Mouse (Mus musculus) hindbrain, embryonic 13.5 days (tissue): Measurements from ENCODE around the gene Akr1c21. TPM values are rescaled to one million over a fixed set of nuclear protein-coding genes. Genes with fewer than 3 reads are reported as not detected.
"Not testable (repeated sequence)": the region's sequence is repeated elsewhere in the genome, so short reads cannot be mapped to it uniquely, and the experiment has no call there.

Experiments used
- ATAC-seq: fragments of 200-750 bp; cut with Nextera tagmentation; 2 replicates; pipeline ENCODE4 v1.8.0; 2017; ENCODE audit warnings: moderate TSS enrichment; ENCODE audit not compliant: low FRiP score
- H3K27ac ChIP-seq: fragments of 300-500 bp; sonication (generic); 2 replicates; pipeline ENCODE4 v1.5.1; 2015; ENCODE audit warnings: inconsistent platforms, mild to moderate bottlenecking, moderate library complexity
- H3K27me3 ChIP-seq: fragments of 300-500 bp; sonication (generic); 2 replicates; pipeline ENCODE4 v1.6.1; 2015; ENCODE audit warnings: mild to moderate bottlenecking, inconsistent platforms
- H3K36me3 ChIP-seq: fragments of 300-500 bp; sonication (generic); 2 replicates; pipeline ENCODE4 v1.6.1; 2015; ENCODE audit warnings: mild to moderate bottlenecking, inconsistent platforms
- H3K4me1 ChIP-seq: fragments of 300-500 bp; sonication (generic); replicated peaks from 2 replicates; pipeline ENCODE4 v1.6.1; 2015; ENCODE audit warnings: inconsistent platforms
- H3K4me2 ChIP-seq: fragments of 300-500 bp; sonication (generic); 2 replicates; pipeline ENCODE4 v1.6.1; 2015; ENCODE audit warnings: inconsistent platforms, mild to moderate bottlenecking, moderate library complexity
- H3K4me3 ChIP-seq: fragments of 300-500 bp; sonication (generic); 2 replicates; pipeline ENCODE4 v1.5.1; 2015; ENCODE audit warnings: mild to moderate bottlenecking, inconsistent platforms
- H3K9ac ChIP-seq: fragments of 300-500 bp; sonication (generic); 2 replicates; pipeline ENCODE4 v1.6.1; 2015; ENCODE audit warnings: mild to moderate bottlenecking, inconsistent platforms
- H3K9me3 ChIP-seq: fragments of 300-500 bp; sonication (generic); 2 replicates; pipeline ENCODE4 v1.6.1; 2016; ENCODE audit warnings: inconsistent platforms
- WGBS: fragments of 180-500 bp; shearing (Covaris S2); methylation state at CpG from one replicate; pipeline ENCODE4 v1.1.7; 2015; 5-methylcytosine and 5-hydroxymethylcytosine counted together
- polyA plus RNA-seq: library from polyadenylated mRNA; unstranded; fragments of >200 nt; fragmentation: Nextera tagmentation; extraction: Ambion mirVana; gene quantifications from 2 replicates; pipeline ENCODE4 v1.2.1, GENCODE M21; 2015

Akr1c21 gene
- polyA plus RNA-seq: not detected in 2 replicates

DNA sequence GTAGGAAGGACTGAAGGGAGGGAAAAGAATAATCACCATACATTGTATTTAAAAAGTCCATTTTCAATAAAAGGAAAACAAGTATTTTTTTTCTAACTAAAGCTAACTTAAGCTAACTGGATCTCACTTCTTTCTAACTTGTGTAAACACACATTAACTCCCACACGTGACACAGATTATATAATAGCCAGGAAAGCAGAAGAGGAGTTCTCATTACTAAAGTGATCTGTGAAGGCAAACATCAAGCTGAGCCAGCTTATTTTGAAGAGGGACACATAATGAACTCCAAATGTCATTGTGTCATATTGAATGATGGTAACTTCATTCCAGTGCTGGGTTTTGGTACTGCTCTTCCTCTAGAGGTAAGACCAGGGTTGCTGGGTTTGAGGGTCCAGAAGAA is at the start of gene Akr1c21:
Gene Akr1c21, plus strand, starts transcription at position 205 of the 400 bp plus-strand sequence.
- WGBS: 78% methylated on average over 1 of the region's 1 CpGs
- Histone ChIP-seq H3K36me3 (no peaks in the 10 kb centered on the region), H3K4me3 (no peak within 1 kb of the TSS), H3K9ac (no peak within 1 kb of the TSS), H3K27me3 (no peaks in the 10 kb centered on the region), H3K4me2 (no peak within 1 kb of the TSS), H3K4me1 (no peaks in the 10 kb centered on the region), H3K27ac (no peak within 1 kb of the TSS), H3K9me3 (no peaks in the 10 kb centered on the region)
- ATAC-seq: no peak

DNA sequence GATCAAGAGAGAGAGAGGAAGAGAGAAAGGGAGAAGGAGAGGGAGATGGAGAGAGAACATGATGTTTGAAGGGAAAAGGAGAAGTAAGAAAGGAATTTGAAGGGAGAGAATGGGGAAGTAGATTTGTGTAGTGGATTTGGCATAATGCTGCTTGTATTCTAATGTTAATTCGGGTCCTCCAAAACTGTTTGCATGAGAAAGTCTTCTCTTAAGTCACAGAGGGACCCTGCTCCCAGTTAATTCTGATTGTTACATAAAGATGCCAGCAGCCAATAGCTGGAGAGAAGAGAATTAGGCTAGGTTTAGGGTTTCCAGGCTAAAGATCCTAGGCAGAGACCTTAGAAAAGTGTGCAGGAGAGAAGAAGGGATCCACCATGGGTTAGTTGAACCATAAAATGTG is 14.7 kb upstream of the Akr1c21 start:
- no peak overlapping the region for H3K4me3 ChIP-seq
- no peak overlapping the region for H3K4me2 ChIP-seq
- no peak overlapping the region for H3K27ac ChIP-seq
- H3K27me3 ChIP-seq: no peaks in the 10 kb centered on the region
- no peaks in the 10 kb centered on the region for H3K9me3 ChIP-seq
- 69% methylated on average over 1 of the region's 1 CpGs for WGBS
- ATAC-seq: no peak
- no peak overlapping the region for H3K9ac ChIP-seq
- no peaks in the 10 kb centered on the region for H3K36me3 ChIP-seq
- H3K4me1 ChIP-seq: no peaks in the 10 kb centered on the region

DNA sequence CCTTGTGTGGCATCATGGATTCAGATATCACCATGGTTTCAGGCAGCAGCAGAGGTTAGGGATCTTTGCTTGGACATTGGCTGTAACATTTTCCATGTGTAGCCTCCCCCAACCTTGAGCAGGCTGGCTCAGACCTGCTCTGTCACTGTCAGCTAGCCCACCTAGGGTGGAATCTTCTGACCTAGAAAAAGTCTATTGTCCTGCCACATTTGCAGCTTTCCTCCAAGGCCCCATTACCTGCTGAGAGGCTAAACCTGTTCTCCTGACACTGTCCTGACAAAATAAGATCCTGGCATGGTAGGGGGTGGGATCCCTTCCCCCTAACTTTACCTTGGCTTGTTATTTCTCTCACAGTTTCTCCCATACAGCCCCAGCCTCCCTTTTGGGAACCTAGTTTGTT is 13.4 kb upstream of the Akr1c21 start:
- no peak overlapping the region for H3K9ac ChIP-seq
- H3K9me3 ChIP-seq: no peaks in the 10 kb centered on the region
- H3K4me1 ChIP-seq: no peaks in the 10 kb centered on the region
- no peak for ATAC-seq
- H3K4me2 ChIP-seq: no peak overlapping the region
- no peak overlapping the region for H3K4me3 ChIP-seq
- no peaks in the 10 kb centered on the region for H3K36me3 ChIP-seq
- H3K27me3 ChIP-seq: no peaks in the 10 kb centered on the region
- H3K27ac ChIP-seq: no peak overlapping the region

DNA sequence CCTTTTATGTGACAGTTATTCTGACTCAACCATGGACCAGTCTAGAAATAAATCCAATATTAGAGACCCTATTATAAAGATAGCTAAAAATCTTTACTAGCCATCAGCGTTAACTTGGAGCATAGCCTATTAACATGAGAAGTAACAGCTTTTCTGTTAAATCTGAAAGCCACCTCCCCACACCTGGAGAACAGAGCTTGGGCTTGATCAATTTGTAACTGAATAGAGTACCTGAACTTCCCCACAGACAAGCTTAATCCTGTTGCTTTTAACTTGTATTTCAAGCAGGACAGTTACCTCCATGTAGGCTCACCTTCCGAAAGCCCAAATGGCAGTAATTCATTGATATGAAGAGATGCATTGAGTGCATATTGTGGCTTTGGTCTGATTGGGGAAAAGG is 7.9 kb upstream of the Akr1c21 start:
- Histone ChIP-seq H3K27me3 (no peaks in the 10 kb centered on the region), H3K27ac (no peak overlapping the region), H3K9me3 (no peaks in the 10 kb centered on the region), H3K36me3 (no peaks in the 10 kb centered on the region), H3K9ac (no peak overlapping the region), H3K4me3 (no peak overlapping the region), H3K4me1 (no peaks in the 10 kb centered on the region), H3K4me2 (no peak overlapping the region)
- no peak for ATAC-seq
- 85% methylated on average over 2 of the region's 2 CpGs for WGBS

DNA sequence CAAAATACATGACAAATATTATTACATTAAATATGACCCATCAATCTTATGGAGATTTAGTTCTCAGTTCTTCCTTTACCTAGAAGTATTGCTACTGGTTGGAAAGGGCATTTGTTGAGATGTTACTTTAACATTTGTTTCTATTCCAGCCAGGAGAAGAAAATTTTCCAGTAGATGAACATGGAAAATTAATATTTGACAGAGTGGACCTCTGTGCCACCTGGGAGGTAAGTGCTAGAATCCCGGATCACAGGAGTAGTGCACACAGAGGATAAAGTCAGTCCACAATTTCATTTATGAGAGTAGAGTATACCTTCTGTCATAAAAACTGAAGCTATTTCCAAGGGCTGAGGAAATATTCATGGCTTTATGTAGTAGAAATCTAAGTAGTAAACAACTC is 3.0 kb downstream of the Akr1c21 start:
- H3K9me3 ChIP-seq: no peaks in the 10 kb centered on the region
- WGBS: 92% methylated on average over 1 of the region's 1 CpGs
- no peak overlapping the region for H3K27ac ChIP-seq
- H3K27me3 ChIP-seq: no peaks in the 10 kb centered on the region
- no peaks in the 10 kb centered on the region for H3K4me1 ChIP-seq
- H3K36me3 ChIP-seq: no peaks in the 10 kb centered on the region
- ATAC-seq: no peak
- no peak overlapping the region for H3K9ac ChIP-seq
- no peak overlapping the region for H3K4me3 ChIP-seq
- H3K4me2 ChIP-seq: no peak overlapping the region

DNA sequence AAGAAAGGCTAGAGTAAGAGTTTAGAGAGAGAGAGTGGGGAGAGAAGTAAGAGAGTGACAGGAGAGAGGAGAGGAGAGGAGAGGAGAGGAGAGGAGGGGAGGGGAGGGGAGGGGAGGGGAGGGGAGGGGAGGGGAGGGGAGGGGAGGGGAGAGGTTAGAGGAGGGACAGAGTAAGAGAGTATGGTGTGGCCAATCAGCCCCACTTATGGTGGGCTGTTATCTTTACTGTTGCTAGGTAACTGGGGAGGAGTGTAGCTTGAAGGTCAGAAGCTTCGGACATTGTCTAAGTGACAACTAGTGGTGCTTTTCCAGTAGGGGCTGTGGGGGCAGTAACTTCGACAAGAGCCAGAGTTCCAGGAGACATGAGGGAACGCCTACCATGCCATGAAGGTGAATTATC is 29.6 kb downstream of the Akr1c21 start:
- peaks cover 42% of the 10 kb centered on the region for H3K36me3 ChIP-seq
- H3K27ac ChIP-seq, H3K4me2 ChIP-seq, H3K27me3 ChIP-seq, H3K4me3 ChIP-seq, H3K9me3 ChIP-seq, ATAC-seq, H3K4me1 ChIP-seq, H3K9ac ChIP-seq: not testable (repeated sequence)
- WGBS: 77% methylated on average over 3 of the region's 3 CpGs

DNA sequence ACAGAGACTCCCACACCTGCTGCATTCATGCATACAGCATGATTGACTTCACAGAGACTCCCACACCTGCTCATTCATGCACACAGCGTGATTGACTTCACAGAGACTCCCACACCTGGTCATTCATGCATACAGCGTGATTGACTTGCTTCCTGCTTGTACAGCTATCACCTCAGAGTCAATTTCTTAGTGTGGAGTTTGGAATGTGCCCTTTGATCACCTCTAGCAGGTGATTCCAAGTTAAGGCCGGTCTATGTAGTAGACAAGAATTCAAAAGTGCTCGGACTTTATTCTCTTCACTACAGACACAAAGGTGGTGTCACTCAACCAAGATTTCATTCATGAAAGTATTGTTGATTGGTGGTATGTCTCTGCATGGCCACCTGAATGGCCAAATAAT is 32.9 kb downstream of the Akr1c21 start:
- Histone ChIP-seq H3K27me3 (no peaks in the 10 kb centered on the region), H3K4me1 (0 out of 2 replicates have a peak, but pooled peaks cover 5% of the 10 kb centered on the region), H3K9ac (no peak overlapping the region), H3K9me3 (no peaks in the 10 kb centered on the region), H3K4me2 (no peak overlapping the region), H3K27ac (no peak overlapping the region), H3K4me3 (no peak overlapping the region), H3K36me3 (peaks cover 9% of the 10 kb centered on the region)
- 92% methylated on average over 4 of the region's 4 CpGs for WGBS
- no peak for ATAC-seq

DNA sequence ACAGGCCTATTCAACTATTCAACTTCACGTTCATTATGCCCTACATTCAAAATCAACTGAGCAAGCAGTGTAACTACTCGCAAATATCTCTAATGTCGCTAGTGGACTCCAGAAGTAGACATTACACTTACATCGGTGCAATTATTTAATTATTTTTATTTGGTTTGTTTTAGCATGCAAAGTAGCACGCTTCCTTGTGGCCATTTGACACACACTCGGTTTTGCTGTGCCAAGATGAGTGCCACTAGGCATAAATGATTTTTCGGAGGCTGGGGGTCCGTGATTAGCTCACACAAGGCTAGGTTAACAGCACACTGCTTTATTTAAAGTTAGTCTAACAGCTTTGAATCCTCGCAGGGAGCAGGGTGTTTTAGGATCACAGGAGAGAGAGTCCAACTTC is 34.7 kb downstream of the Akr1c21 start:
- Histone ChIP-seq H3K36me3 (no peaks in the 10 kb centered on the region; the same call in 1 of the 2 replicates), H3K9me3 (no peaks in the 10 kb centered on the region), H3K27ac (peak overlapping the region; percentile 78), H3K4me2 (peak overlapping the region; percentile 59), H3K4me3 (peak overlapping the region; percentile 62), H3K27me3 (no peaks in the 10 kb centered on the region), H3K4me1 (0 out of 2 replicates have a peak, but pooled peaks cover 5% of the 10 kb centered on the region), H3K9ac (peak overlapping the region; percentile 78)
- WGBS: 21% methylated on average over 9 of the region's 9 CpGs
- no peak; the same call in 1 of the 2 replicates for ATAC-seq

DNA sequence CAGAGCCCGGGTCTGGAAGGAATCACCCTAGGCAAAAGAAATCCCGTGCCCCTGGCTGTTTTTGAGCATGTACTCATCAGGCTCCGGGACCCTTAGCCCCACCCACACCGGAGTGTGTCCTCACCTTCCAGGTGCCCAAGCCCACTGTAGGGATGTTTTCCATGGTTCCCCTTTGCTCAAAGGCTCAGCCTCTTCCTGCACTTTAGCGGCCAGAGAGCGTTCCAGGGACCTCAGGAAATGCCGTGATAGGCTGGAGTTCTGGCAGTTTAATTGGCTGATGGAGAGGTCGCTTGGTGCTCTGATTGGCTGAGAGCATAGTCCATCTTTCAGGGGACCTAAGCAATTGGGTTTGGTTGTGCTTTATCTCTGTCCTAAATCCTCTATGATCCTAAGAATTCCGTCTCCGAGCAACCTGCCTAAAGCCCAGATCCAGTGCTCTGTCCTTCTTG is 35.1 kb downstream of the Akr1c21 start, which contains the start of gene Akr1e1:
Gene Akr1e1, minus strand, starts transcription at position 214 of the 449 bp plus-strand sequence.
- H3K27ac ChIP-seq: peak within 1 kb of the TSS; percentile 78

DNA sequence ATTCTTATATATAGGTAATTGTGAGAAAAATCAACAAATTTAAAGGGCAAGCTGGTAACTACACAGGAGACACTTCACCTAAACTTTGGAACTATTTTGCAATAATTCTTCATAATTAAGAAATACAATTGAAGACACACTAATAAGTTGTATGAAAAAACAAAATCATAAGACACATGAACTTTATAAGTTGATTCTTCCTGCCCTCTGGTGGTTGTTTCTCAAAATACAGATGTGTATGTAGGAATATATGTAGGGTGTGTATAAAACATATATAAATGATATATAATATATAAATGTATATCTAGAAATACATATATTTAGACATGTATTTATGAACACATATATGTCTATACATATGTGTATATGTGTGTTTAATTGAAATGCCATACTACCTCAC is 37.0 kb downstream of the Akr1c21 start:
- Histone ChIP-seq H3K9me3 (no peaks in the 10 kb centered on the region), H3K4me1 (0 out of 2 replicates have a peak, but pooled peaks cover 5% of the 10 kb centered on the region), H3K36me3 (no peaks in the 10 kb centered on the region; the same call in 1 of the 2 replicates), H3K4me2 (no peak overlapping the region), H3K27me3 (no peaks in the 10 kb centered on the region), H3K4me3 (no peak overlapping the region), H3K27ac (no peak overlapping the region), H3K9ac (no peak overlapping the region)
- no peak for ATAC-seq

More for the DNA sequence above, 35.1 kb downstream of the Akr1c21 start, which contains the start of gene Akr1e1:
- WGBS: 4% methylated on average over 10 of the region's 10 CpGs
- peak; percentile 100 for ATAC-seq
- H3K9me3 ChIP-seq: no peaks in the 10 kb centered on the region
- 0 out of 2 replicates have a peak, but pooled peaks cover 5% of the 10 kb centered on the region for H3K4me1 ChIP-seq
- peak within 1 kb of the TSS; percentile 78 for H3K9ac ChIP-seq
- H3K4me3 ChIP-seq: peak within 1 kb of the TSS; percentile 62
- no peaks in the 10 kb centered on the region for H3K27me3 ChIP-seq
- H3K36me3 ChIP-seq: no peaks in the 10 kb centered on the region; the same call in 1 of the 2 replicates
- peak within 1 kb of the TSS; percentile 59 for H3K4me2 ChIP-seq

Other genes starting within 250 kb of the Akr1c21 start
- gene Akr1c6, start 139.8 kb upstream of the Akr1c21 start, polyA plus RNA-seq: not detected in 2 replicates
- gene Akr1c20, start 50.7 kb upstream of the Akr1c21 start, polyA plus RNA-seq: not detected in 2 replicates
- 42.1 and 52.7 TPM in 2 replicates for gene Akr1e1, start 35.1 kb downstream of the Akr1c21 start, polyA plus RNA-seq